Mouse (Mus musculus) gastrocnemius, postnatal 4 days (tissue): ENCODE measurements around the gene Nedd4. TPM values are rescaled to one million over a fixed set of nuclear protein-coding genes. Genes with fewer than 3 reads are reported as not detected.

Experiments used
- DNase-seq, 2 experiments: peaks; one replicate each; pipeline ENCODE4 v3.0.0; 2021 to 2022; ENCODE audit warnings: low spot score in 2 of 2, mixed read lengths in 2 of 2
- total RNA-seq, 2 experiments: library from RNA; stranded (reverse); gene quantifications; 2 replicates each; pipeline ENCODE4 v1.2.3; 2021

Nedd4 gene
- total RNA-seq, 2 experiments from 2014 or later = 884 to 908 TPM

- DNase-seq = peak in 1 of 2 experiments; percentile 25
Measured at GRCm38 (mm10) chr9:72714945-72715344, 52.8 kb downstream of the Nedd4 start.

- DNase-seq = no peak
Measured at GRCm38 (mm10) chr9:72716200-72716599, 54.1 kb downstream of the Nedd4 start.

DNA sequence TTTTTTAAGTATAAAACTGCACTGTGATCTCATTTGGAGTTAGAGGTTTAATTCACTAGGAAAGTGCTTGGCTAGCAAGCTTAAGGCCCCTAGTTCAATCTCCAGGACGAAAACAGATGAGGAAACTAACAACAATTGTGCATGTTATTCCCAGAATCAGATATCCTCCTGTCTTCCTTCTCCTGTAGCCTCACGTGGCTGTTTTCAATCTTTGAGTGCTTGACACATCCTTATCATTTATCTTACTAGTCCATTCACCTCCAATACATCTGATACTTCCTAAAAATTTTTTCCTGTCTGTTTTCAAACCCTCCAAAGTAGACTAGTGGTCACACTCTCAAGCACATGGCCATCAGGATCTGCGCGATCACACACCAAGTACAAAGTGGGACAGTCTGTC is 57.0 kb downstream of the Nedd4 start:
- no peak for DNase-seq

DNA sequence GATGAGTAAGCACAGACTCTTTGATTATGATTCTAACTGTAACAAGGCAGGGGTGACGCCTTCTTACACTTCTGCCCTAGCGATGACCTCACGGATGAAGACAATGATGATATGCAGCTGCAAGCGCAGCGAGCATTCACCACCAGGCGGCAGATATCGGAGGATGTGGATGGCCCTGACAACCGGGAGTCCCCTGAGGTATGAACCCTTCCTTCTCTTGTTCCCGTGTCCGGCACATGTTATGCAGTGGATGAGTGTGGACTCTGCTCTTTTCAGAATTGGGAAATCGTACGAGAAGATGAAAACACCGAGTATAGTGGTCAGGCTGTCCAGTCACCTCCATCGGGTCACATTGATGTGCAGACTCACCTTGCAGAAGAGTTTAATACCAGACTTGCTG is 59.1 kb downstream of the Nedd4 start:
- DNase-seq = no peak

DNA sequence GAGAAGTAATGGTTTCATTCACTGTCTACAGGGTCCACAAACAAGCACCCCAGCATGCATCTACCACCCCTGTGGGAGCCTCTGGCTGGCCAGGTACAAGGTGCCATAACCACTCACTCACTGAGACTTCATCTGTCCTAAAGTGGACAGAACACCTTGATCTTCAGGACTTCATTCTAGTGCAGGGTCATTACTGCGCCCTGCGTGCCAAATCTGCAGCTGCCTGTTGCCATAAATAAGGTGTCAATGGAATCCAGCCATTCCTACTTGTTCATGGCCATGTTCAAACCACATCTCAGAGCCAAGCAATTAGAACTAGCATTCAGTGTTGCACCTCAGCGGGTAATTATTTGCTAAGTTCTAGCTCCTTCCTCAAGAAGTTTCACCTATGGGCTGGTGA is 60.5 kb downstream of the Nedd4 start:
- DNase-seq = no peak

DNA sequence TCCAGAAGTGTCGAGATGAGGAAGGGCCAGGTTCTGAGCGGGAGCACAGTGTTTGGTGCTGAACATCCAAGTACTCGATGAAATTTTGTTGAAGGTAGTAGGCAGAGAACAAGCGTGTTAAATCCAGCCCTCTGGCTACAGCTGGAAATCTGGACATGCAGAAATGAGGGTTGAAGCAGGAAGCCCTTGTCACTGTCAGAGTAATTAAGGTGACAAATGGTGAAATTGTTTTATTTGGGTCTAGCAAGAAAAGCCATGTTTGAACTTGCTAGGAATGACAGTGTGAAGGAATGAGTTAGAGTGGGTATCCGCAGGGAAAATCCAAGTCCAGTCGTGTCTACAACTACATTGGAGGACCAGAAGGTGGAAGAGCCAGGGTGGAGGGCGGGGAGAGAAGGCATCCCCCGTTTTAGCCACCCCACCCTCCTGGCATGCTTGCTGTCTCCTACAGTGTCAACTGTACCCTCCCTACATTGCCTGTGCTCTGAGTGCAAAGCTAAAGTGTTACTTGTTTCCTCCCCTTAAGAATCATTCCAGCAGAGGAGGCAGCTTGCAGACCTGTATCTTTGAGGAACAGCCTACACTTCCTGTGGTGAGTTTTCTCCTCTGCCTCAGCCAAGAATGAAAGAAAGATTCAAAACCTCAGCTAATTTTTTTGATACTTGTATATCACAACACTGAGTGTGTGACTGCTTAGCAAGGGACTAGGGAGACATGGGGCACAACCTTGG is 62.5 kb downstream of the Nedd4 start:
- DNase-seq = no peak

DNA sequence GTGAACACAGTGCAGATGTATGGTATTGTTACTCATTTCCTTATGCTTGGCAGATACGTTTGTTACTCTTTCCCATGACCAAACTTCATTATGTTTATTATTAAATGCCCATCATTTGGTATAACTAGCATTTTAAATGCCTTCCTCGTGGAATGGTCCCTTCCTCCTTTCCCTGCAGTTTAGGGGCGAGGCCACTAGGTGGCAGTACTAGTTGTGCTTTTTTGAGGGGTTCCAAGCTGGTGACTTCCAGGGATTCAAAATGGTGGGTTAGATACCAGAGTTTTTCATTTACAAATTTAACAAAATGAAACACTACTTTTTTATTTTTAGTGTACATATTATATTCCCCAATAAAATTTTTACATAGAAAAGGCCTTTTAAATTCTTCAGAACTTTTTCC is 71.8 kb downstream of the Nedd4 start:
- peak in 1 of 2 experiments; percentile 59 for DNase-seq

- DNase-seq = peak in 1 of 2 experiments; percentile 49
Measured at GRCm38 (mm10) chr9:72735822-72736410, 73.8 kb downstream of the Nedd4 start.

GRCm38 (mm10) chr9:72741206-72741605 is 79.1 kb downstream of the Nedd4 start:
- DNase-seq = no peak

DNA sequence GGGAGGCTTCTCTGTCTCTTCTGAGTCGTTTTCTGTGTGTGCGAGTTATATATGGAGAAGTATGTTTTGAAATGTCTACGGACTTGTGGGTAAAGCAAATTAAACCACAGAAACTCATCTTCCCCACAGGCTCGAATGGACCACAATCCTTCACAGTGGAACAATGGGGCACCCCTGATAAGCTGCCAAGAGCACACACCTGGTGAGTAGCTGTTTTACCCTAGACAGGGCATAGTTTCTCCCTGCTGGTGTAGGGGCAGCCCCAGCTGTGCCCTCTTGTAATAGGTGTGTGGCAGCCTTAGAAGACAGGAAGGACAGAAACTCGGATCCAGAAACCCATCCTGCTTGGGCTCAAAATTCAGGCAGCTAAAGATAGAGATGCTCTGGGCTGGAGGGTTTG is 84.1 kb downstream of the Nedd4 start:
- no peak for DNase-seq

DNA sequence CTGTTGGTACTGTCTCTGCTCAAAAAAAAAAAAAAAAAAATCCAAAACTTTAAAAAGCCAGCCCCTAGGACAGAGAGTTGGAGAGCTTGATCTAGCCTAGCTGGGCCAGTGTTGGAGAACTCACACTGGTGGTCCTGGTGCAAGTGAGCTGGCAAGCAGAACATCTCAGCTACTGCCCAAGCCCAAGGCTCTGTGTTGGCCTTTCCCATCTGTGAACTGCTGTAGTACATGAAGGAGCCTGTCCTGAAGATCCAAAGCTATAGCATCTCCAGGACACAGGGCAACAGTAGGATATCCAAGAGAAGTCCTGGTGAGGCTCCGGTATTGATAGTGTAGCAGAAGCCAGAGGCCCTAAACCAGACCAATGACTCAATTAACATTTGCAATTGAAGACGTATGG is 88.1 kb downstream of the Nedd4 start:
- DNase-seq = no peak

GRCm38 (mm10) chr9:72752656-72753055 is 90.5 kb downstream of the Nedd4 start:
- DNase-seq = no peak

- no peak for DNase-seq
Measured at GRCm38 (mm10) chr9:72753741-72754140, 91.6 kb downstream of the Nedd4 start.

DNA sequence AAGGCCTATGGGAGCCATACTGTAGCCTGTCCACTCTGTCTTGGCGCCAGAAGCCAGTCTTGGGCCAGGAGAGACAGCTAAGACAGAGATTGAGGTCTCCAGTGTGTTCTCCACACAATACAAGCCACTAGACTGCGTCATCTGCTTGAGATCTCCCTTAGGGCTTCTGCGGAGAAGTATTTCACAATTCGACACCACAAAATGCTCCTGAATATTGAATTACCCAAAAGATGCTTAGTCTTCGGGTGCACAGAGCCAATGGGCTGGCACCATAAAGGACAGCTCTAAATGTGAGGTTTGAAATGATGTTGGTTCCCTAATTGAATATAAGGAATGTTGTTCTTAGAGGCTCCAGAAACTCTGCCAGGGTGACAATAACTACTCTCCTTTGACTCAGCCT is 95.0 kb downstream of the Nedd4 start:
- DNase-seq = no peak

GRCm38 (mm10) chr9:72758705-72759131 is 96.6 kb downstream of the Nedd4 start:
- no peak for DNase-seq

DNA sequence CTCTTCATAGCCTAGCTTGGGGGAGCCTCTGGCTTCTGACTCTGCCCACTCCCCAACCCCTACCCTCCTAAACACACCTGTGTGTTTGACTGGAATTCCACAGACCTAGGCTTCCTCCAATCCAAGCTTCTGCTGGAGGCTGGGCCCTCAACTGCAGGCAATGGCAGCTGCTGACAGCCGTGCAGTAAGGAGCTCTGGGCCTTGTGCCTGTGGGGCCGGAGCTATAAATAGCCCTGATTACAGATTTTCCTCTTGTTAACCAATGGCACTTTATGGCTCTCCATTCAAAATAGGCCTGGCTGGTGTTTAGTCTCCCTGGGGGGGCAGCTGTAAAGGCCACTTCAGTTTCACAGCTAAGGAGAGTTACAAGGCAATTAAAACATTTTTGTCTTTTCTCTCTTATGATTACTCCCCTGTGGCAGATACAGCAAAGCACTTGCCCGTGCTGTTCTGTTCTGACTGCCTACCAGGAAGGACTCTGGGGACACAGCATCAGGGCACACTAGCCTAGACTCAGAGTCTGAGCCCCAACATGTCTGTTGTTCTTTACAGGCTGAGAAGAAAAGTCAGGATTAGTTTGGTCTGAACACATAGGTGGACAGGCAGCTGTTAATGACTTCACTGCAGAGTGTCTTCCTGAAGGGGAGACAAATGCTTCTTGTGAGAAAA is 101.0 kb downstream of the Nedd4 start:
- DNase-seq = peak in 1 of 2 experiments; percentile 54

DNA sequence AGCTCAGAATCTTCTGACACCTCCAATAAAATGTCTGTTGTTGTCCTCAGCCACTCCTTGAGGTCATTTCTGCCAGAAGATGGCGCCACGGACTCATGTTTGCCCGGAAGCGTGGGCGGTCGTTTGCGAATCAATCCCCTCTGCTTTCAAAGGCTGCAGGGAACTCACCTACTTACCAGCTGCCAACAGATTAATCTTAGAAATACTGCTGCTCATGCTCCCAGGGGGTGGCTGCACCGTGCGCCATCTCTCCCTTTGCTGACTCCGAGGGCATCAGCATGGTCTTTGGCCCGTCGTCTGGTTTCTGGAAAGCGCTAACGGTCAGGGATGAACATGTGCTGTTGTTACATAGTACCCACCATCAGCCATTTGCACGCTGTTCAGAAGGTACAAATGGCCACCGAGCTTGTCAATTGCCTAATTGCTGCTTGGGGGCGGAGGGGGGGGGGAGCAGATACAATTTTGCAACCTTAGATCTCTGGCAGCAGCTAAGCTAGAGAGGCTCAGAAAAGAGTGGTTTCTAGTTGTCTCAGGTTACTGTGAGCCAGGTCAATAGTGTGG is 104.7 kb downstream of the Nedd4 start:
- peak; percentile 70 to 87 for DNase-seq

- DNase-seq = no peak
Measured at GRCm38 (mm10) chr9:72775022-72775421, 112.9 kb downstream of the Nedd4 start.

DNA sequence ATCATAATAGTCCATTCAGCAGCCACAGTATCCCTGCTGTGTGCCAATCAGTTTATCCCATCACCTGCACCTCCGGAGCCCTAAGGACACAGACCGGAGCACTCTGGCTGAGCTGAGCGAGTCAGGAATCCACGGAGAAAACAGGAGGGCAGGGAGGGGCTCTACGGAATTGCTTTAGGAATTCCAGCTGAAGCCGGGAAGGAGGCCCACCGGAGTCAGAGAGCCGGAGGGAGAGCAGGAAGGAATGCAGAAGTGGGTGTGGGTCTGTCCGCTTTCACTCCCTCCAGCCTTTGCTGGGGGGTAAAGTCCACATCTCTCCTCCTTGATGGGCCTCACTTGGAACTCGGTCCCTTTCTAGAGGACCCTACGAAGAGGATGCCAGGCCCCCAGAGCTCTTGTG is 116.9 kb downstream of the Nedd4 start:
- no peak for DNase-seq

DNA sequence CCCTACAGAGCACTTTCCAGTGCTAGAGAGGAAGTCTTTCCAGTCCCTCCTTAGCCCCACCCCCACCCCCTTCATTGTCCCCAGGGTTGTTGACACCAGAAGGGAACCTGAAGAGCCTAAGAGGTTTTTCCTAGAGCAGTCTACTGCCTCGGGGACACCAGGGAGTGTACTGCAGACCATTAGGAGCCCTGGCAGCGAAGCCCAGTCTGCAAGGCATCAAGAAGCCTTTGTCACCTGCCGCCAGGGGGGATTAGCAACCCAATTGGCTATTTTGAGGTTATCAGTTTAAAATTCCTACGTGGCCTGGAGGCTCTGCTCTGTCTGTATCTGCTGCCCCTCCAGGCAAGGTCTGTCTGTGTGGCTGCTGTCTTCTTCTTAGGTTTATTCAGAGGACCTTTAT is 117.6 kb downstream of the Nedd4 start:
- no peak for DNase-seq

DNA sequence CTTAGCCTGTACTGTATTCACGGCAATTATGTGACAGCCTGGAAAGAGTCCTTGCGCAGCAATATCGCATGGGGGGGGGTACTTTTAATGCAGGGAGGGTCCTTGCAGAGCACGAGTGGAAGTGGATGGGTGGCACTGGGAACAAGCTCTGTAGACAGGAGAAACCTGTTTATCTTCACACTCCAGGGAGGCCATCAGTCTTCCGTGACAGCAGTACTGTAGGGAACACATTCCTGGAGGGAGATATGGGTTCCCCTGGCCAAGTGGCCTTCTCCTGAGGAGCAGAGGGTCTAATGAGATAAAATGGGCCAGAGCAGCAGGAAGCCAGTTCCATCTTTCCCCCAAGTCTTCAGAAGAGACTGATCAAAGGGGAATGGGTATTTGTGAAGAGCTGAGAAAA is 118.5 kb downstream of the Nedd4 start:
- no peak for DNase-seq

- no peak for DNase-seq
Measured at GRCm38 (mm10) chr9:72781466-72781865, 119.3 kb downstream of the Nedd4 start.
